Mouse (Mus musculus) Muller cell, postnatal 12 days (primary cell): ENCODE data around the gene Gramd4.
A peak's percentile ranks its signal among the peaks of the same experiment; 100 is the strongest.

Source experiments
- DNase-seq: peaks from one replicate; pipeline ENCODE4 v3.0.0-alpha.2; 2015; ENCODE audit errors: inconsistent ontology term

Gene Gramd4

DNA sequence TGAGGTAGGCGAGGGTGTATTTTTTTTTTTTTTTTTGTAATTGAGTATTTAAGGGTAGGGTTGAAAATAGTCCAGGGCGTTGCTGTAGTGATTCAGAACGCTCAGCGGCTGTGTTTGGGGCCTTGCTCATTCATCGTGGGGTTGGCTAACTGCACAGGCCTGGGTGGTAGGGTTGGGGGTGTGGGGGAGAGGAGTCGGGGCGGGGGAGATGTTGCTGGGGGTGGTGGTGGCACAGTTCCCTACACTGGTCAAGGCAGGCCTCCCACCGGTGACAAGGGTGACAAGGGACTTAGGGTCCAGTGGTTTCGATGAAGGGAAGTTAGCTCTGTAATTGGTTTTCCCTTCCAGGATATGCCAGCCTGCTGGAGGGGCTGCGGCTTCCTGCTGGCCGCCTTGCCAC, 12.9 kb downstream of the Gramd4 start:
- no peak for DNase-seq

DNA sequence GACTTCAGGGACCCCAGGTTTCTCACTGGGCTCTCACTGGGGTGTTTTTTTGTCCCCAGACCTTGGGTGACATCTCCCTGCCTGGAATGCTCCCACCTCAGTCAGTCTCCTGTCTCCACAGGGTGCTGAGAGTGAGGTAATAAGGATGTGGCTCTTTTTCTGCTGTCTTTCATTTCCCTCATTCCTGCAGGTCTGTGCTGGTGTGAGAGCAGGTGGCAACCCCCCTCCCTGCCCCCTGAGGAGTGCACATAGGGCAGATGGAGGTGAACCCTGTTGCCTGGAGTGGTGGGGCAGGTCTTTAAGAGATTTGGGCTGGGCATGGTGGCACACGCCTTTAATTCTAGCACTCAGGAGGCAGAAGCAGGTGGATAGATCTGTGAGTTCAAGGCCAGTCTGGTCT, 13.7 kb downstream of the Gramd4 start:
- no peak for DNase-seq

DNA sequence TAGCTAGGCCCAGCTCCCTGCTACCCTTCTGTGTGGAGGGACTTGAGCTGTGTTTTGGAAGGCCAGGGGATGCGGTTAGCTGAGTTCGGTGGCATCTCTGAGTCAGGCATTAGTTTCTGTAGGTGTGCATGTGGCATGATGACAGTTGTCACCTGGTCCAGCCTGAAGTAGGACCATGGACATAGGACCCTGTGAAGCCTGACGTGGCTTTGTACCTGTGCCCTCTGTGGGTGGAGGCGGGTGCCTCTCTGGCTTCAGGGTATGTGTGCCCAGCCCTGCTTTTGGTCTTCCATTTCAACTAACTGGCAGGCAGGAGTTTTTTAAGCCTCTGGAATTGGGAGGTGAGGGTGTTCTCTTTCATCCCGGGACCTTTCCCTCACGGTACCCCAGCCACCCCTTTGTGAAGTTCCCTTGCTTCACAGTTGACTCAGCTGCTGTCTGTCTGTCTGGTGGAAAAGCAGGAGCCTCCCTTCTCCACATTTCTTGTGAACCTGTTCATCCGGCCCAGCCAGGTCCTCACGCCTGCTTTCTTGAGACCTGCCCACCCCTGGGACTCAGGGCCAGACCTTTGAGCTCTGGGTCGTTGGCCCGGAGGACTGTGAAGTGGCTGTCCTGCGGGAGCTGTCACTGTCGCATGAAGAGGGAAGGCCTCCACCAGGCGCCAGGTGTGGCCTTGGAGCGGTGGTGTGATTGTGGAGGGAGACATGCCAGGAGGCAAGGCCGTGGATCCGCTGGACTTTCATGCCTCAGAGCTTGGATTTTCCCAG, 16.9 kb downstream of the Gramd4 start:
- no peak for DNase-seq

DNA sequence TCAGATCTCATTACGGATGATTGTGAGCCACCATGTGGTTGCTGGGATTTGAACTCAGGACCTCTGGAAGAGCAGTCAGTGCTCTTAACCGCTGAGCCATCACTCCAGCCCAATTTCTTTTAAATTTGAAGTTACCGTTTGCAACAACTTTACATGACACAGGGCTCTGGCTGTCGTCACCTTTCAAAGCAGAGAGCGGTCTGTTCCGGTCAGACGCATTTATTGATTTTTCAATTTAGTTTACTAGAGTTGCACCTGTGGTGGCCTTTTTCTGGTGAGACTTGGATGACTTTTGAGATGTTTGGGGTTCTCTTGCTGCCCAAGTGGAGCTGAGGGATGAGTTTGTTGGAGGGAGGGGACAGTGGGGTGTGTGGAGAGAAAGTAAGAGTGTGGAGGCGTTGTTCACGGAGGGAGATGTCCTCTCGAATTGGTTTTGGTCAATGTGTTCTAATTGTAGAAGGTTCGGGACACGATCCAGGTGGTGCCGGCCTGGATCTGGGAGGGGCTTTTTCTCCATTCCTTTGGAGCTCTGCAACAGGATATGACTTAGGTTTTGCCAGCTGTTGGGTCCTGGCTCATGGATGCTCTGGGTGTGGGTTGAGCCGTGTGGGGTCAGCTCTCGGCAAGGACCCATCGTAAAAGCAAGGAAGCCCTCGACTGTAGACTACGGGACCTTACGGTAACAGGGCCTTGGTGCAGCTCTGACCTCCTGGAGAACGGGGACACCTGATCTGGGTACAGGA, 18.0 kb downstream of the Gramd4 start:
- no peak for DNase-seq

DNA sequence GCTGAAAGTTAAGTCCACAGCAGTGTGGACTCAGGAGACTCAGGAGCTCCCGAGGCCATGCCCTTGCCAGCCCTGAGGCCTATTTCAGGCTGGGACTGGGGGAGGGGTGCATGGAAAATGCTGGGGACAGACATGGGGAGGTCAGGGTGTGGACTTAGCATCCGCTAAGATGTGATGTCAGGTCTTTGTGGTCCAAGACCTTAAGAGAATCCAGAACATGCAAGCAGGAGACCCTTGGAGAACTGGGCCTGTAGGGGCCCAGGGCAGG, 18.5 kb downstream of the Gramd4 start:
- no peak for DNase-seq

DNA sequence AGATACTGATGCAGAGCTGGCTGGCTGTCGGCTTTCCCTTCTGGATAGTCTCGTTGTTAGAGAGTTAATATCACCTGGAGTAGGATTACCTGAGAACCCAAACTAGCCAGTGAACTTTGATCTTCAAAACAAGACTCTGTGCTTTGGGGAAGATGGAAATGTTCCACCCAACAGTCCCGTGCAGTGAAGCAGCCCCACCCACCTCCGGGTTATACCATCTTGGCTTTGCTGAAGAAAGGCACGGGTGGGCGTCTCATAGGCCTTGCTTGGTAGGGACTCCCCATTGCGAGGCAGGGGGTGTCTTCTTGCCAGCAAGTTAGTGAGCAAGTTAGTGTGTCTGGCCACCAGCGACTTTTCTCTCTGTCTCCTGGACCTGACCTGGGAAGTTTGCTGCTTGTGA, 18.9 kb downstream of the Gramd4 start:
- DNase-seq, result no peak

DNA sequence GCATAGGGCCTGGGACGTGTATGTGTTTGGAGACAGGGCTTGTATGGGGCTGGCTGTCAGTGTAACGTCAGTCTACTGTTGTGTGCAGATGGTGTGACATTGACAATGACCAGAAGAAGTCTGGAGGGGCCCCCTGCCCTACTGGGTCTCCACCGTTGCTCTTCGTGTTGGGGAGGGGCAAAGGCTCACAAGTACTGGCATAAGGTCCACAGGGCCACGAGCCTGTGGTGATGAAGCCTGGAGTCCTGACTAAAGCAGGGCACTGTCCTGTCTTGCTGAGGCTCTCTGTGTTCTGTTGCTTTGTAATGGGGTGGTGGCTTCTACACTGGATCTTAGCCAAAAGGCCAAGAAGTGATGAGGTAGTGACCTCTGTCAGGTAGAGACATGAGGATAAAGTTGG, 20.4 kb downstream of the Gramd4 start:
- no peak for DNase-seq

DNA sequence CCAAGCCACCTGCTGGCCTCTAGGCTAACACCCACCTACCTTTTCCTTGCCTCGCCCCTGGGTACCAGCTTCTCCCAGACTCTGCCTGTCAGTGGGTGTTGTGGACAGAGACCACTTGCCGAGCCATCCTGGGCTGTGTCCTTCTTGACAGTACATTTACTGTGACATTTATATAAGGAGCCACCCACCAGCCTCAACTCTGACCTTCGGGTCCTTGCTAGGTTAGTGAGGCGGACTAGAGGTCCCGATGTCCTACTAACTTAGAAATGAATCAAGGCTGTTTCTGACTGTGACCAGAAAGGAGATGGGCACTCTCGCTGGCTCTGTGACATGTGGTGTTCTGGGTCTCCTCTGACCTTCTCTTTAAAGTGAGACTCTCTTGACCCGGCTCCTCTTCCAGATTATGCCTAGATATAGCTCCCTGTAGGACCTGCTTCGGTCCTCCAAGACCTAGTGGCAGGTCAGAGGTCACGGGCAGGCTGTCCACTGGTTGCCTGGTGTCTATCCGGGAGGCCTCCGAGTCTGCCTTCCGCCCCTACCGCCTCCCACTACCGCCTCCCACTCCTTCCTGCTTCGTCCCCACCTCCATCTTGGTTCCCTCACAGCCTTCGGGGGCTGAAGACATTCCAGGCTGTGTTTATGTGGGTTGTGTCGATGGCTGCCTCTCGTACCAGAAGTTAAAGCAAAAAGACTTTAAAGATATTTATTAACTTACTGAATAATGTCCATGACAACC, 21.2 kb downstream of the Gramd4 start:
- DNase-seq, result no peak

DNA sequence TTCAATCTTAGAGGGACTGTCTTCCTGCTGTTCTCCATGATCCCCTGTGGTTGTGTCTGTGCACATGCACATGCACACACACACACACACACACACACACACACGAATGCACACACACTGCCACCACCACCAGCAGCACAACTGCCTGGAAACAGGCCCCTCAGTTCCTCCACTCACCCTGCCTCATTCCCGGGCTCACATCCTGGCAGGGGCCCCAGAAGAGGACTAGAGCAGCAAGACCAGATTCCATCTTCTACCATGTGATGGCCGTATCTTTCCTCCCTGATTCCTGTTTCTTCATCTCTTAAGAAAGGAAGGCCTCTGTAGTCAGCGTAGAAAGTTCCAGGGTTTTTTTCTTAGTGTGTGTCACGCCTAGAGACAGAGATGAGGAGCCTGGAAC, 22.0 kb downstream of the Gramd4 start:
- no peak for DNase-seq

DNA sequence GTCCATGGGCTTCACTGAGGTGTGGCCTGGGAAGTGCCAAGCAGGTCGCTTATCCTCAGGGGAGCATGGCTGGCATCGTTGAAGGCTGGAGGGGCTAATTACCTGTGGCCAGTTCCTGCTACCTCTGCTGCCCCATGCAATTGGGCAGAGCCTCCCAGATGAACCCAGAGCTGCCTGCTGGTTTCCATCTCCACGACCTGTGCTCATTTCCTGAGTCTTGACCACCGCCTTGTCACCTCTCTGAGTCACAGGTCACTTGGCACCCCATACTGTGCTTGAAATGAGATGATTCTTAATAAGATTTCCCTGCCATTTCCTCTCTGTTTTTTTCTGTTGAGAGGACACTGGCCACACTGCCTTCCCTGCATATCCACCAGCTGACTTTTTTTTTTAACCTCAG, 22.4 kb downstream of the Gramd4 start:
- DNase-seq, result no peak

DNA sequence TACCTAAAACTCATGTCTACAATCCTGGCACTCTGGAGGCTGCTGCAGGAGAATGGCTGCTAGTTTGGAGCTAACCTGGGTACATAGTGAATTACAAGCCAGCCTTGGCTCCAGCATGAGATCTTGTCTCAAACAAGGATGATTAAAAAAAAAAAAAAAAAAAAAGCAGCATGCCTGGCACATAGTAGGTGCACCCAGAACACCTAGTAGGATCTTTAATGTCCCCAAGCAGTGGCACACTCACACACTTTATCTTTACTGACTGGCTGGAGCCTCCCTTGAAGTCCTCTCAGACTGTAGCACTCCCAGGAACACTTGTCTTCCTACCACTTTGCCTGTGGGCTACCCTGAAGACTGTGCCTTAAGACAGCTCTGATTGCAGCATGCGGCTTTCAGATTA, 22.9 kb downstream of the Gramd4 start:
- no peak for DNase-seq

DNA sequence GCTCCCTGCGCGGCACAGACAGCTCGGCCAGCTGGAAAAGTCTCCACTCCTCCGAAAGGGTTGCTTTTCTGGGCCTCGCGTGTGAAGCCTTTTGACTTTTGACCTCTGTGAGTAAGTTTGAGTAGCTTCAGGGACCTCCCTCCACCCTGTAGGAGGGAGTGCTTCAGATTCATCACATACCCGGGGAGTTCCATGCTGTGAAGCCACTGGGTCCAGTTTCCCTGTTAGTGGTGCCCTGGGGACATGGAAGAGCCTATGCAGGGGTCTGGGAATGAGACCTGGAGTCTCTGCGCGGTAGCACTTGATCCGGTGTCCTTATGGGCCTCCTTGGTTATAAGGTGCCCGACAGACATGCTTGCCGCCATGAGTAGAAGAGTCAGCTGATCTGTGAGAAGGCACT, 24.2 kb downstream of the Gramd4 start:
- DNase-seq, result no peak

DNA sequence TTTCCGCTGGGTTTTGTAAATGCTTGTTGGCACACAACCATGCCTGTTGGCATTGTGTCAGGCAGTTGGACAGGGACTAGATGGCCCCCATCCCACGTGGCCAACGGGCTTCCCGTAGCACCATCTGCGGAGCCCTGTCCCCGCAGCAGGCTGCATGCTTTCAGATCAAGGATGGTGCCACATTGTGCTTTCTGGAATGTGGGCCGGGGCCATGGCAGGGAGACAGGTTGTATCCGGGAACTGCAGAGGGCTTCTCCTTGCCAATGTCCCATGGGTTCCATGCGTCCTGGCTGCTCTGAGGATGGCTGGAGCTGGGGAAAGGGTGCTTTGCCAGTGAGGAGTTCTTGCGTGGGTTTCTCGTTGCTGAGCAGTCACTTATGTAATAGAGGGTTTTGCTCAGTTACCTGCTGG, 25.1 kb downstream of the Gramd4 start:
- DNase-seq, result peak; percentile 58

DNA sequence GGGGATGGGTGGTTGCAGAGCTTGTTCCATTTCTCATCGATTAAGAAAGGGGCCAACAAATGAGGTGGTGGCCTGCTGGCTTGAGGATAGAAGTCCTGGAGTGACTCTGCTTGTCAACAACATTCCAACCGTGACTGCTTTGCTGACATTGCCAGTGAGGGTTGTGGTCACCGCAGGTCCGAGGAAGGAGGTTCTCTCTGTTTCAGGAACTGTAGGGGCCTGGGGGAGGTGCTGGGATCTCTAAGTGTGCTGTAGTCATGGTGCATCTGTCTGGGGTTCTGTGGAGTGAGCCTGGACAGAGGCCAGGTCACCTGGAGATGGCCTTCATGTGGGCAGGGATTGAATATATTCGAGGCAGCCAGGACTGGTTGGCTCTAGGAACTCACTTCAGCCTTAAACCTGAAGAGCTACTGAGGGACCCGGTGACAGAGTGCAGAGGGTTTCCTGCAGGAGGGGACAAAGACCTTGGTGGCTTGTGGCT, 25.8 kb downstream of the Gramd4 start:
- DNase-seq, result peak; percentile 62

DNA sequence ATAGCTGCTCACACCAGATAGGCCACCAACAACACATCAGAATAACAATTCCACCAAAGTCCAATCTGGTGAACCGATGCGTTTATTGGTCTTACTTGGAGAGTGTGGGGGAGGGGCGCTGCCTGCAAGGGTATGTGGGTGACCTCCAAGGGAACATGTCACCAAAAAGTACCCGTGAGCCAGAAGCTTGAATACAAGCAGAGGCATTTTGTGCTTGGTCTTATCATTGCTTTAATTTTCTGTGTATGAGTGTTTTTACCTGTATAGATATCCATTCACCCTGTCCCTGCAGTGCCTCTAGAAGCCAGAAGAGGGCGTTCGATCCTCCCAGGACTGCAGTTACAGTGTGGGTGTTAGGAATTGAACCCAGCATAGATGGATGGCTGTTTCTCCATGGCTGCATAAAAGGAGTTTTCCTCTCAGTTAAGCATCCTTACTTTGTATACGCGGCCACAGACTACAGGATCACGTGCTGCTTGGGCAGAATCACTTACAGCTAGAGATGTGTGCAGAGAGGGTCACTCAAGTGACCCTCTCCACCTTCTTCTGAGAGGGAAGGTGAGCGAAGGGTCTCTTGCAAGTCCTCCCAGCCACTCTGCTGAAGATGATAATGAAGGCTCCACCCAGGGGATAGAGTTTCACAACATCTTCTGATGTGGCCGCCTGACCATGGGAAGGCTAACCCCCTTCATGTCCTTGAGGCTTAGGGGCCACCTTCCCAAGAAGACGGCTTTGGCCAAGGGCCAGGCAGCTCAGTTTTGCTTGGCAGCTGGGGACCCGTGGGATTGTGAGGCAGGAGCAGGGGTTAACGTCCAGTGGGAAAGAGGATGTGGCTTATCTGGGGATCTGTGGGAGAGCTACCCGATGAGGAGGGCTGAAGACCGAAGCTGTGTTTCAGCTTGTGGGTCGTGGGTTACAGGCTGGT, 28.1 kb downstream of the Gramd4 start:
- DNase-seq, result no peak

DNA sequence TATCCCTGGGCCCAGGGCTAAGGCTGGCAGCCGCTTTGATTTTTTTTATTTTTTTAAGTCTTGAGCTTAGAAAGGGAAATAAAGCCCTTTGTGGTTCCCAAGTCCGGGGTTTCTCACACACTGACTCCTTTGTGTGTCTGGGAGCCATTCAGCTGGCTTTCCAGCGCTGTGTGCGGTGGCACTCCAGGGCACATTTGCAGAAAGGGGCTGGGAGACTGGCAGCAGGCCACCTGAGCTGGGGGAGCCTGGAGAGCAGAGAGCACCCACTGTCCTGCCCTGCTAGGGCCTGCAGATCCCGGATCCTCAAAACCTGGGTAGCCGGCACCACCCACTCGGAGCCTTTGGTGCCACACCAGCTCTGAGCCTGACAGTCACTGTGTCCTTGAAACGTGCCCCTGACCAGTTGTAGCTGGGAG, 28.8 kb downstream of the Gramd4 start:
- DNase-seq, result peak; percentile 82

DNA sequence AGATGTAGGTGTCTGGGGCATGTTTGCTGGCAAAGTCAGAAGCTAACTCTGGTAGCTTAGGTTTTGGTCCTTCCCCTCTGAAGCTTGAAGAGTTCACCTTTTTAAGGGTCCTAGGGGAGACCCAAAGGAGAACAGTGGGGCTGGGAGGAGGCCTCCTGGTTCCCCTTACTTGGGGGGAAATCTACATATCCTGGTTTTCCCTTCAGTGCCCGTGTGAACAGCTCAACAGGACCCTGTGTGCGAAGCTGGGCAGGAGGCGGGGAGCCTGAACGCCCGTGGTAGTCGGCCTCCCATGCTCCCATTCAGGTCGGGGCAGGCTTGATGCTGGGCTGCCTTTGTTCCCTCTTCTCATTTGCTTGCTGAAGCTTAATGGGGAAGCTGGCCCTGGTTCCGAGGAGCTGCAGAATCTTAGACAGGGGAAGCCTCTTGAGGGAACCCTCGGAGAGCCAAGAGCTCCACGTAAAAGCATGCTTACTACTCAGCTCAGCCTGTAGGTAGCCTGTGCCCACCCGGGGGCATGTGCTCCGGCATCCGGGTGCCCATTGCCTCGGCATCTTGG, 30.2 kb downstream of the Gramd4 start:
- DNase-seq, result peak; percentile 37

DNA sequence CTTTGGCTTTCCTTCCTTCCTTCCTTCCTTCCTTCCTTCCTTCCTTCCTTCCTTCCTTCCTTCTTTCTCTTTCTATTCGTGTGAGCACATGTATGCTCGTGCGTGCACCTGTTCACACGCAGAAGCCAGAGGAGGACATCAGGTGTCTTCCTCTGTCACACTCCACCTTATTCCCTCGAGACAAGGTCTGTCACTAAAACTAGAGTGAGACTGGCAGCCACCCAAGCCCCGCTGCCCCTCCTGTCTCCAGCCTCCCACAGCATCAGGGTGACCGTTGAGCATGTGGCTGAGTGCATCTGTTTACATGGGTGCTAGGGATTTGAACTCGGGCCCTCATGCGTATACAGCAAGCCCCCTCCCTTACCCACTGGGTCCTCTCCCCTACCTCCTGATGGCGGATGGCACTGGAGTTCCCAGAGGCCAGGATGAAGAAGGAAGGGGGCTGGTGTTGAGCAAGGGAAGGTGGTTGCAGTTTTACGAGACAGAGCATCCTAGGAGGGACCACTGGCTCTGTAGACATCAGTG, 30.8 kb downstream of the Gramd4 start:
- DNase-seq, result no peak

DNA sequence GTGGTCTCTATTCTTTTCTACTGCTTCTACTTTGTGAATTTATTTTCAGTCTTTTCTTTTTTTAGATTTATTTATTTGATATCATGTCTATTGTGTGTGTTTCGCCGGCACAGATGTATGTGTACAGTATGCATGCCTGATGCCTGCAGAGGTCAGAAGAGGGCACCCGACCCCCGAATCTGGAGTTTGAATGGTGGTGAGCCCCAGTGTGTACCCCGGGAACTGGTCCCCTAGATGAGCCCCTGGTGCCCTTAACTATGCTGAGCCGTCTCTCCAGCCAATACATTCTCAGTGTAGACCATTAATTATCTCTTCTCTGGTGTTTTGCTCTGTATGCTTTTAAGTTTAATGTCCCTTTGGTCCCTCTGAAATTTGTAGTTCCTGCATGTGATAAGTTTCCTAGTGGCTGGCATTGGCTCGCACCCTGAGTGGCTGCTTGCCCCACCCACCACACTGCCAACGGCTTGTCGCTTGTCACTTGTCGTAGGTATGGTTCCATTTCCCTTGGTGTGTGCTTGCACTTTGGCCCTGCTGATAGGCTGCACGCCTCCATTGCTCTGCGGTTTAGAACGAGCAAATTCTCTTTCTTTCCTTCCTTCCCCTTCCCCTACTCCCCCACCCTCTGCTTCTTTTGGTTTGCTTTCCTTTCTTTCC, 31.7 kb downstream of the Gramd4 start:
- no peak for DNase-seq

DNA sequence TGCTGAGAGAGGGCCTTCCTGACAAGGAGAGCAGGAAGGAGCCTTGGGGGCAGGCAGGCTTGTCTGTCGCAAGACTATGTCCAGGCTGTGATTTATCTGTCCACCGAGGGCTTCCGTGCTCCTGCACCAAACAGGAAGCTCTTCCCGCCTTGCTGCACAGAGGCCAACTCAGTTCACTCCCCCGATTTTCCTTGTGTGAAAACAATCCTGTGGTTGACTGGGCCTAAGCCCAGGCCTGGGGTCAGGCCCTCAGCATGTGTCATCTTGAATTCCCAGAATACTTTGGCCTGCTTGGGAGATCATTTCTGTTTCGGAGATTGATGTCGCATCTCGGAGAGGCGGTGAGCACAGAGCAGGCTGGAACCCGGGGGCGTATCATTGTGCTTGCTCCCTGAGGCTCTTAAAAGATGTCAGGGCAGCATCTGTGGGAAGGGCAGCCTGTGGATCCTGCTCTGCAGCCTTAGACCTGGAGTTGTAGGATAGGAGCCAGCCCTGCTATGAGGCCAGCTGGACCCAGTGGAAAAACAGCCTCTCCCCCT, 32.6 kb downstream of the Gramd4 start:
- peak; percentile 97 for DNase-seq
